Mouse (Mus musculus): ENCODE data around the gene Mtfp1. TPM values are rescaled to one million over a fixed set of nuclear protein-coding genes. Genes with fewer than 3 reads are reported as not detected.
"Not testable (repeated sequence)": the region's sequence is repeated elsewhere in the genome, so short reads cannot be mapped to it uniquely, and the experiment has no call there.

Mtfp1 gene
- 20.4 and 23.2 TPM in 2 replicates for polyA plus RNA-seq (2015; fragmentation: Nextera tagmentation; extraction: Ambion mirVana)

DNA sequence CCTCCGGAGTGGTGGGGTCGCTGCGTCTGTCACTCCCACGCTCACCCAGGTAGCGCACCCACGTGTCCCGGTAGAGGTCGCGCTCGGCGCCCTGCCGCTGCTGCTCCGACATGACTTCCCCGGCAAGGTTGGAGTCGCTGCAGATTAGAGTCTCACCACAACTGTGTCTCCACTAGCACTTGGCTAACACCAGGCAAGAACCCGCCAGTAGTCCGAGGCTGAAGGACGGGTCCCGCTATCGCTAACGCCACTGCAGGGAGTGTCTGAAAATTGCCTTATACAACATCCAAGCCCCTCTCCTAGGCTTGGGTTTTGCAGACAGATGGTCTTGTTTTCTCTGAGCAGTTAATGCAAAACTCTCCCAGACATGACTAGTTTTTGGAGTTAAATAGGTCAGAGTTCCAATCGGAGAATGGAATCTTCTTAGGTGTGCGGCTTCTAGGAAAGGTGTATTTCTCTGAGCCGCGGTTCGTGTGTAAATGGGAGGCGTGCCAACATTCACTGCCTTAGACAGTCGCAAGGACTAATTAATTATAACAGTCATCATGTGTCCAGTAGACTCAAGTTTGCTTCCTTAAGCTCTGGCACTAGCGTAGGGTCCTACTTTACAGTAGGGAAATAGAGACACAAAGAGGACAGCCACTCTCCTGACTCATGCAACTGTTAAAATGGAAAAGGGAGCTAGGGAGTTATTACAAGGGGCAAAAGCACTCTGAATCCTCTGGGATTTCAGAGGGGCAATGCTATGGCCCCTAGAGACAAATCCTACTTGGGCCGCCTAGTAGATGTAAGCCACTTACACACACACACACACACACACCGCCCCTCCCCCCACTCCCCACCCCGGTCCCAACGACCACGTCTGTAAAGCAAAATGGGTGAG lies at the start of gene Mtfp1:
Mtfp1 (minus strand) TSS at position 275 of the 883 bp plus-strand sequence.
- peak within 1 kb of the TSS; percentile 69 for H3K4me3 ChIP-seq (replicated peaks)
- no peaks in the 10 kb centered on the region for H3K27me3 ChIP-seq
- peak; percentile 14 for ATAC-seq (ENCODE audit: insufficient read depth)
- H3K9ac ChIP-seq, result peak within 1 kb of the TSS; percentile 70
- H3K4me2 ChIP-seq, result peak within 1 kb of the TSS; percentile 90
- peaks cover 43% of the 10 kb centered on the region for H3K4me1 ChIP-seq (replicated peaks)
- H3K9me3 ChIP-seq (replicated peaks), result no peaks in the 10 kb centered on the region
- H3K36me3 ChIP-seq (replicated peaks), result peaks cover 40% of the 10 kb centered on the region
- peak within 1 kb of the TSS; percentile 86 for H3K27ac ChIP-seq (replicated peaks)
- 4% methylated on average over 34 of the region's 34 CpGs for WGBS (ENCODE audit: insufficient replicate concordance)

DNA sequence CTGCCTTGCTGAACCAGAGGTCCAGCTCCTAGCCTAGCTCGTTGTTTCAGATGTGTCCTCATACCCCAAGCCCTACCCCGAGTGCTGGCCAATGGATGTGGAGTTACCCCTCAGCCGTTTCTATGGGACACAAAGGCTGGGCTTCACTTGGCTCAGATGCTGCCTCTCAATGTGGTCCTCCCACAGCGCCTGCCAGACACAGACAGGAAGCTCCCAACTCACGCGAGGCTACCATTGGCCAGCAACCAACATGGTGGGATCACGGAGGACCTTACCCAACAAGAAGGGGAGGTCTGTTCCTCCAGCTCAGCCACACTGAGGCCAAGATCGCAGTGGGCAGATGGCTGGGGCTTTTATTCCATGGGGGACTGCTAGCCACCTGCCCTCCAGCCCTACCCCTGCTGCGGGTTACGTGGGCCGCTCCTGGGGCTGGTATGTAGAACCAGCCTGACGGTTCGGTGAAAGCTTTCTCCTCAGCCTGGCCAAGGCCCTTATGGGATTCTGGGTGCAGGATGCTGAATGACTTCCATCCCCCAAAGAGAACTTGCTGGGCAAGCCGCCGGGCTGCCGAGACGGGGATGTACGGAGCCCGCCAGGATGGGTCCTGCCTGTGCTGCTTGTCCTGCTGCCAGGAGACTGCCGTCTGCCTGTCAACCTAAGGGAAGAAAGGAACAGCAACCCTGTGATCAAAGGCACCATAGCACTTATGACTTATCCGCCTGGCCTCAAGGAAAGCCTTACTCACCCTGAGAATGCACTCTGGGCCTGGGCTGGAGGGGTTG lies 48.2 kb upstream of the Mtfp1 start:
- Histone ChIP-seq H3K4me3 (replicated peaks) (no peak overlapping the region), H3K27ac (replicated peaks) (no peak overlapping the region), H3K36me3 (replicated peaks) (peaks cover 23% of the 10 kb centered on the region; the same call in 1 of the 2 replicates), H3K9me3 (replicated peaks) (no peaks in the 10 kb centered on the region), H3K9ac (no peak overlapping the region), H3K4me2 (no peak overlapping the region), H3K27me3 (no peaks in the 10 kb centered on the region), H3K4me1 (replicated peaks) (no peaks in the 10 kb centered on the region)
- ATAC-seq (ENCODE audit: insufficient read depth), result no peak
- WGBS (ENCODE audit: insufficient replicate concordance), result 85% methylated on average over 21 of the region's 21 CpGs

DNA sequence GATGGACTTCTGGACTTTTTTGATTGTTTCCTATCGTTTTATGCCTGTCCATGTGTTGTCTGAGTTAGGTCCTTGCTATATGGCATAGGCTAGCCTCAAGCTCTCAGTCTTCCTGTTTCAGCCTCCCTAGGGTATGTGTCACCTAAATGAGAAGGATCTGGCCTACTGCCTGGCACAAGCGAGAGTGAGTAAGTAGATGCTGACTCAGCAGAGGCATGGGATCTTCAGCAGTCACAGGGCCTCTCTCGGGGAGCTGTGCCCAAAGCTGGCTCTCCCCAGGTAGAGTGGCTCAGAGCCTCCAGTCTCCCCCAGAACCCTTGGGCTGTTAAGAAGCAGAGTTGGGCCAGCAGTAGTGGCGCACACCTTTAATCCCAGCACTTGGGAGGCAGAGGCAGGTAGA lies 47.1 kb upstream of the Mtfp1 start:
- no peaks in the 10 kb centered on the region for H3K27me3 ChIP-seq
- WGBS (ENCODE audit: insufficient replicate concordance), result 64% methylated on average over 4 of the region's 4 CpGs
- no peaks in the 10 kb centered on the region for H3K9me3 ChIP-seq (replicated peaks)
- no peak overlapping the region for H3K9ac ChIP-seq
- no peak for ATAC-seq (ENCODE audit: insufficient read depth)
- H3K36me3 ChIP-seq (replicated peaks), result peaks cover 26% of the 10 kb centered on the region; the same call in 1 of the 2 replicates
- H3K4me3 ChIP-seq (replicated peaks), result no peak overlapping the region
- H3K4me1 ChIP-seq (replicated peaks), result no peaks in the 10 kb centered on the region
- no peak overlapping the region for H3K27ac ChIP-seq (replicated peaks)
- no peak overlapping the region for H3K4me2 ChIP-seq

- H3K4me2 ChIP-seq, result no peak overlapping the region
- no peak overlapping the region for H3K4me3 ChIP-seq (replicated peaks)
- H3K9ac ChIP-seq, result no peak overlapping the region
- no peak overlapping the region for H3K27ac ChIP-seq (replicated peaks)
- H3K9me3 ChIP-seq (replicated peaks), result no peaks in the 10 kb centered on the region
- no peaks in the 10 kb centered on the region for H3K27me3 ChIP-seq
- peaks cover 26% of the 10 kb centered on the region; the same call in 1 of the 2 replicates for H3K36me3 ChIP-seq (replicated peaks)
- ATAC-seq (ENCODE audit: insufficient read depth), result no peak
- 0 out of 2 replicates have a peak, but pooled peaks cover 3% of the 10 kb centered on the region for H3K4me1 ChIP-seq (replicated peaks)
Measured at GRCm38 (mm10) chr11:4141505-4141904, 46.3 kb upstream of the Mtfp1 start.

DNA sequence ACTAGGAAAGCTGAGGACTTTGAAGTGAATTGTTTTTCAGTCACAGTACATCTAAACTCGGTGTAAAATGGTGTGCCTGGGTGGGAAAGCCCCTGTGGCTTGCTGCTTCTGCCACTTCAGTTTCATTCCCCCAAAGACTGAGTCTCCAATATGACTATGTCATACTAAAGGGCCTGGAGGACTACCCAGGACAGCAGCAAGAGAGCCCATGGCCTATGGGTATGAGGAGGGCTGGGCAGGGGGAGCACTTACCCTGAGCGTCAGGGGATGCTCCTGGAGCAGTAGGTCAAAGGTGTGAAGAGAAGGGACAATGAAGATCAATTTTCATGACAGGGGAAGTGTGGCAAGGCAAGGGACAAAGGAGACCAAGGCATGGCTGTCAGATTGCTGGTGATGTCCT lies 43.7 kb upstream of the Mtfp1 start:
- WGBS (ENCODE audit: insufficient replicate concordance), result 58% methylated on average over 2 of the region's 2 CpGs
- Histone ChIP-seq H3K27ac (replicated peaks) (no peak overlapping the region), H3K4me3 (replicated peaks) (no peak overlapping the region), H3K4me2 (no peak overlapping the region), H3K4me1 (replicated peaks) (peaks cover 21% of the 10 kb centered on the region), H3K27me3 (0 out of 2 replicates have a peak, but pooled peaks cover 4% of the 10 kb centered on the region), H3K9ac (no peak overlapping the region), H3K9me3 (replicated peaks) (no peaks in the 10 kb centered on the region), H3K36me3 (replicated peaks) (peaks cover 26% of the 10 kb centered on the region; the same call in 1 of the 2 replicates)
- no peak for ATAC-seq (ENCODE audit: insufficient read depth)

GRCm38 (mm10) chr11:4134986-4135935 lies 40.0 kb upstream of the Mtfp1 start, which contains the start of gene Rnf215:
TSS of gene Rnf215 (plus strand) at chr11:4135202.
- Histone ChIP-seq H3K27ac (replicated peaks) (peak within 1 kb of the TSS; percentile 86), H3K9ac (peak within 1 kb of the TSS; percentile 94), H3K4me1 (replicated peaks) (peaks cover 34% of the 10 kb centered on the region), H3K4me2 (peak within 1 kb of the TSS; percentile 93), H3K9me3 (replicated peaks) (0 out of 2 replicates have a peak, but pooled peaks cover 5% of the 10 kb centered on the region), H3K36me3 (replicated peaks) (0 out of 2 replicates have a peak, but pooled peaks cover 9% of the 10 kb centered on the region), H3K4me3 (replicated peaks) (peak within 1 kb of the TSS; percentile 91), H3K27me3 (0 out of 2 replicates have a peak, but pooled peaks cover 4% of the 10 kb centered on the region)
- peak; percentile 95 for ATAC-seq (ENCODE audit: insufficient read depth)
- WGBS (ENCODE audit: insufficient replicate concordance), result 2% methylated on average over 64 of the region's 66 CpGs

DNA sequence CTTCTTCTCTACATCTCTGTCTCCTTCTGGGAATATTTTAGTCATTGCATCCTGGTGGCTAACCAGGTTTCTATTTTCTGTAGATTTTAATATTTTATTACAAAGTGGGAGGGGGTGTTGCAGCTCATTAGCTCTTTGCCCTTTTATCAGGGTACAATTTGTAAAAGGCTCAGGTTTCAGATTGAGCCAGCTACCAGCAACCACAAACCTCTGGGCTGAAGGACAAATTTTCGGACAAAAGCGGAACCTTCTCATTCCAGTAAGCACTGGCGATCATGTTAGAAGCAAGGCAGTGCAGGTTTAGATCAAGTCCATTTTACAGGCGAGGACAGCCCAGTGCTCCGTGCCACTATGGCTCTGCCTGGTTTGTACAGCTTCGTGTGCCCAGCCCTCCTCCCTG lies 39.2 kb upstream of the Mtfp1 start:
- Histone ChIP-seq H3K27me3 (0 out of 2 replicates have a peak, but pooled peaks cover 4% of the 10 kb centered on the region), H3K4me2 (peak overlapping the region; percentile 93), H3K9me3 (replicated peaks) (0 out of 2 replicates have a peak, but pooled peaks cover 5% of the 10 kb centered on the region), H3K9ac (no peak overlapping the region), H3K36me3 (replicated peaks) (0 out of 2 replicates have a peak, but pooled peaks cover 4% of the 10 kb centered on the region), H3K4me3 (replicated peaks) (peak overlapping the region; percentile 91), H3K27ac (replicated peaks) (no peak overlapping the region), H3K4me1 (replicated peaks) (peaks cover 36% of the 10 kb centered on the region)
- 50% methylated on average over 6 of the region's 6 CpGs for WGBS (ENCODE audit: insufficient replicate concordance)
- no peak for ATAC-seq (ENCODE audit: insufficient read depth)

- H3K27ac ChIP-seq (replicated peaks), result no peak overlapping the region
- no peak overlapping the region for H3K9ac ChIP-seq
- 0 out of 2 replicates have a peak, but pooled peaks cover 2% of the 10 kb centered on the region for H3K36me3 ChIP-seq (replicated peaks)
- H3K4me1 ChIP-seq (replicated peaks), result peaks cover 36% of the 10 kb centered on the region
- no peak overlapping the region for H3K4me3 ChIP-seq (replicated peaks)
- 49% methylated on average over 3 of the region's 3 CpGs for WGBS (ENCODE audit: insufficient replicate concordance)
- 0 out of 2 replicates have a peak, but pooled peaks cover 4% of the 10 kb centered on the region for H3K27me3 ChIP-seq
- H3K4me2 ChIP-seq, result no peak overlapping the region
- H3K9me3 ChIP-seq (replicated peaks), result 0 out of 2 replicates have a peak, but pooled peaks cover 5% of the 10 kb centered on the region
- no peak for ATAC-seq (ENCODE audit: insufficient read depth)
Measured at GRCm38 (mm10) chr11:4133450-4133849, 38.2 kb upstream of the Mtfp1 start.

DNA sequence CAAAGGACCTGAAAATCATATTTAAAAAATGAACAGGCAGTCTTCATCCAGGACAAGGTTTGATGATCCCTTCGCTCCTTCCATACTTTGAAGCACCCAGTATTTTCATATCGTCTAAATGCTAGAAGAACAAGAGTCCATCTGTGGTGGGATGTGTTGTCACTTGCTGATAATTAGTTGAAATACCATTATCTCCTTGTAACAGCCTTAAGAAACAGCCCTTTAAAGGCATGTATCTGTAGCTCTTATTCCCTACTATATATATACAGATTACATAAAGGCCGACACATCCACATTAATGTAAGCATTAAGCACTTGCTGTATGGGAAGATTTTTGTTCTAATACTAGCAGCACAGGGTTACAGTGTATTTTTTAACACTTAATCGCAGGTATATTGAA lies 33.2 kb upstream of the Mtfp1 start:
- H3K4me2 ChIP-seq; H3K9me3 ChIP-seq (replicated peaks); H3K4me3 ChIP-seq (replicated peaks); H3K9ac ChIP-seq; H3K27me3 ChIP-seq; H3K27ac ChIP-seq (replicated peaks); H3K36me3 ChIP-seq (replicated peaks): not testable (repeated sequence)
- WGBS (ENCODE audit: insufficient replicate concordance), result 39% methylated on average over 4 of the region's 4 CpGs
- H3K4me1 ChIP-seq (replicated peaks), result peaks cover 27% of the 10 kb centered on the region
- ATAC-seq (ENCODE audit: insufficient read depth), result peak; percentile 68

GRCm38 (mm10) chr11:4127059-4127458 lies 31.8 kb upstream of the Mtfp1 start:
- WGBS (ENCODE audit: insufficient replicate concordance), result 59% methylated on average over 1 of the region's 1 CpGs
- Histone ChIP-seq H3K4me2 (no peak overlapping the region), H3K9ac (no peak overlapping the region), H3K27ac (replicated peaks) (no peak overlapping the region), H3K9me3 (replicated peaks) (no peaks in the 10 kb centered on the region), H3K36me3 (replicated peaks) (no peaks in the 10 kb centered on the region), H3K4me3 (replicated peaks) (no peak overlapping the region), H3K27me3 (no peaks in the 10 kb centered on the region), H3K4me1 (replicated peaks) (peaks cover 38% of the 10 kb centered on the region)
- ATAC-seq (ENCODE audit: insufficient read depth), result no peak

Measured in liver, embryonic 15.5 days (tissue).